Mouse (Mus musculus) ES-Bruce4 (cell line): ENCODE measurements around the gene Rnf167.
A peak's percentile ranks its signal among the peaks of the same experiment; 100 is the strongest.

ENCODE experiments used
- CTCF ChIP-seq: IDR thresholded peaks from one replicate; pipeline ENCODE4 v1.8.1; 2011; ENCODE audit warnings: low read depth, low read length
- EP300 ChIP-seq: IDR thresholded peaks from 2 replicates; pipeline ENCODE4 v1.6.1; 2011; ENCODE audit warnings: low read depth, low read length; ENCODE audit not compliant: insufficient read depth
- POLR2A ChIP-seq: IDR thresholded peaks from one replicate; pipeline ENCODE4 v1.8.1; 2011; ENCODE audit warnings: low read length; ENCODE audit not compliant: insufficient read depth

DNA sequence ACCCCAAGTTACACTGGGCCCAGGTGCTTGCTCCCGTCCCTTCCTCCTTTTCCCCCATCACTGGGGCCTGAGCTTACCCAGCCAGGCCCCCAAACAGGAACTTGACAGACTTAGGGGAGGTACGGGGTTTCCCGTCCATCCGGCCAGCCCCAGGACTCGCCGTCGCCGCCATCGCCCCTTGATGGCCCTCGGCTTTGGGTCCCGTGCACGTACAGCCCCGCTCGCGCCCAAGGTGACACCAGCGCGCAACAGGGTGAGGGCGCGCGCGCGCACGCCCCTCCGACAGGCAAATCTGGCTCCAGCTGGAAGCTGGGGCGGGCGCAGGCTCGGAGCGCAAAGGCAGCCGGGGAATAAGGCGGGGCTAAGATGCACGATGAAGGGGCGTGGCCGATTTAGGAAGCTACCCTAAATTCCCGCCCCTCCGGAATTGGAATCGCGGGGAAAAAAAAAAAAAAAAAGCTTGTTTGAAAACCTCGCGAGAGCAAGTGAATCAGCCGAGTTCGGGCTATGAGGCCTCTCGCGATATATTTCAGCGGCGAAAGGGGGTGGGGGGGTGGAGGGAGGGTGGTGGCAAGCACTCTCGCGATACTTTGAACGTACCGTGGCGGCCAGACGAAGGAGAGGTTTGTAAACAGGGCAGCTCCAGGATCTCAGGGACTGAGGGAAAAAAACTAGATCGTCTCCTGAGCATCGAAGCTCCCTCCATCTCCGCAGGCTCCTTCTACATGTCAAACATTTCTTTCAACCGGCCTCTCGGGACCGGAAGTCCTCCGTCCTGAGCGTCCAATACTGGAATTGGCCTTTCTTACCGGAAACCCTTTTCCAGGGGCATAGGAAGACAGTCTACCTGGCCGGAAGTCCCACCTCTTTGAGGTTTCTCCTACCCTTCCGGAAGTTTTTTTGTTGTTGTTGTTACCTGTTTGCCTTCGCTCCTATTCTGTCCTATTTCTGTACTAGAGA, at the start of gene Rnf167, which contains the start of gene Slc25a11:
- TF ChIP-seq POLR2A (peak; percentile 77), CTCF (no peak), EP300 (0 out of 2 replicates have a peak, but pooled peaks have one; percentile 25)
